Mouse (Mus musculus) neural tube, embryonic 15.5 days (tissue): ENCODE results near the gene Fes. TPM values are rescaled to one million over a fixed set of nuclear protein-coding genes. Genes with fewer than 3 reads are reported as not detected.

ENCODE experiments used
- ATAC-seq: fragments of 200-750 bp; cut with Nextera tagmentation; 2 replicates; pipeline ENCODE4 v1.8.0; 2017; ENCODE audit warnings: mild to moderate bottlenecking, moderate TSS enrichment, moderate library complexity; ENCODE audit not compliant: low FRiP score
- H3K27ac ChIP-seq: fragments of 300-500 bp; sonication (generic); replicated peaks from 2 replicates; pipeline ENCODE4 v1.5.1; 2015; ENCODE audit warnings: mild to moderate bottlenecking, inconsistent platforms
- H3K27me3 ChIP-seq: fragments of 300-500 bp; sonication (generic); replicated peaks from 2 replicates; pipeline ENCODE4 v1.6.1; 2015; ENCODE audit warnings: inconsistent platforms
- H3K36me3 ChIP-seq: fragments of 300-500 bp; sonication (generic); 2 replicates; pipeline ENCODE4 v1.6.1; 2015; ENCODE audit warnings: inconsistent platforms
- H3K4me1 ChIP-seq: fragments of 300-500 bp; sonication (generic); 2 replicates; pipeline ENCODE4 v1.6.1; 2015; ENCODE audit warnings: inconsistent platforms
- H3K4me2 ChIP-seq: fragments of 300-500 bp; sonication (generic); 2 replicates; pipeline ENCODE4 v1.6.1; 2015; ENCODE audit warnings: inconsistent platforms, mild to moderate bottlenecking, moderate library complexity
- H3K4me3 ChIP-seq: fragments of 300-500 bp; sonication (generic); replicated peaks from 2 replicates; pipeline ENCODE4 v1.5.1; 2015; ENCODE audit warnings: mild to moderate bottlenecking, inconsistent platforms
- H3K9ac ChIP-seq: fragments of 300-500 bp; sonication (generic); replicated peaks from 2 replicates; pipeline ENCODE4 v1.6.1; 2015; ENCODE audit warnings: mild to moderate bottlenecking, inconsistent platforms
- H3K9me3 ChIP-seq: fragments of 300-500 bp; sonication (generic); replicated peaks from 2 replicates; pipeline ENCODE4 v1.6.1; 2016; ENCODE audit warnings: inconsistent platforms
- WGBS: fragments of 180-500 bp; shearing (Covaris S2); methylation state at CpG from one replicate; pipeline ENCODE4 v1.1.7; 2015; ENCODE audit warnings: mixed read lengths; 5-methylcytosine and 5-hydroxymethylcytosine counted together
- polyA plus RNA-seq: library from polyadenylated mRNA; unstranded; fragments of >200 nt; fragmentation: Nextera tagmentation; extraction: Ambion mirVana; gene quantifications from 2 replicates; pipeline ENCODE4 v1.2.1, GENCODE M21; 2015

The Fes gene
- polyA plus RNA-seq, 1 experiment from 2014 or later: 4.5 TPM

DNA sequence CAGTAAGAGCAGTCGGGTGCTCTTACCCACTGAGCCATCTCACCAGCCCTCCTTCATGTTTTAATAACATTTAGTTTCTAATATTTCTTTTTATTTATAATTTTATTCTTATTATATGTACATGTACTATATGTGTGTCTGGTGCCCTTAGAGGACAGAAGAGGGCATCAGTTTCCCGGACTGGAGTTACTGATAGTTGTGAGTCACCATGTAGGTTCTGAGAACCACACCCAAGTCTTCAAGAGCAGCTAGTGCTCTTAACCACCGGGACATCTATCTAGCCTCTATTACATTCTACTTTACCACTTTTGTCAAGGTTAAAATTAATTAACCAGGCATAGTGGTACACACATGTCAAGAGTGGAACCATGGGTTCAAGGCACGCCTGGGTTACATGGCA is 6.9 kb upstream of the Fes start:
- Histone ChIP-seq H3K4me1 (peaks cover 13% of the 10 kb centered on the region), H3K9ac (no peak overlapping the region), H3K36me3 (peaks cover 72% of the 10 kb centered on the region), H3K4me3 (no peak overlapping the region), H3K9me3 (no peaks in the 10 kb centered on the region), H3K27me3 (no peaks in the 10 kb centered on the region), H3K4me2 (no peak overlapping the region), H3K27ac (no peak overlapping the region)
- no peak for ATAC-seq
- WGBS: 98% methylated on average over 4 of the region's 4 CpGs

DNA sequence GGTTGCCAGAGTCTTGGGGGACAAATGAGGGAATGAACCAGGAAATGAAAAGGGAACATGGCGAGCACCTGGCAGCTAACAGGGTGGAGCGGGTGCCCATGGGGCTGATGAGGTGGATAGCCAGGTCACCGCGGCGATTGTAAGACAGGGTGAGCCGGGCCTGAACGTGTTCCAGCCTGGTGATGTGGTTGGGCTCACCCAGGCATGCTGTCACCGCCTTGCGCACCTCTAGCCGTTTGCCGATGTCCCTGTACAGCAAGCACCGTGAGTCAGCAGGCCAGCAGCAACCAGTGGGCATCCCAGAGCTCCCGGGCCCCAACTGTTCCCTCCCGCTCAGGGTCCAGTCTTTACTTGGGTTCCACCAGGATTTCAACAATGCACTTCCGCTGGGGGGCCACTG is 4.4 kb upstream of the Fes start:
- peaks cover 62% of the 10 kb centered on the region for H3K36me3 ChIP-seq
- no peak overlapping the region for H3K9ac ChIP-seq
- H3K27ac ChIP-seq: no peak overlapping the region
- no peaks in the 10 kb centered on the region for H3K9me3 ChIP-seq
- 95% methylated on average over 15 of the region's 15 CpGs for whole genome bisulfite sequencing
- H3K4me2 ChIP-seq: no peak overlapping the region
- H3K27me3 ChIP-seq: no peaks in the 10 kb centered on the region; the same call in 1 of the 2 replicates
- ATAC-seq: no peak
- no peak overlapping the region for H3K4me3 ChIP-seq
- peaks cover 7% of the 10 kb centered on the region for H3K4me1 ChIP-seq

DNA sequence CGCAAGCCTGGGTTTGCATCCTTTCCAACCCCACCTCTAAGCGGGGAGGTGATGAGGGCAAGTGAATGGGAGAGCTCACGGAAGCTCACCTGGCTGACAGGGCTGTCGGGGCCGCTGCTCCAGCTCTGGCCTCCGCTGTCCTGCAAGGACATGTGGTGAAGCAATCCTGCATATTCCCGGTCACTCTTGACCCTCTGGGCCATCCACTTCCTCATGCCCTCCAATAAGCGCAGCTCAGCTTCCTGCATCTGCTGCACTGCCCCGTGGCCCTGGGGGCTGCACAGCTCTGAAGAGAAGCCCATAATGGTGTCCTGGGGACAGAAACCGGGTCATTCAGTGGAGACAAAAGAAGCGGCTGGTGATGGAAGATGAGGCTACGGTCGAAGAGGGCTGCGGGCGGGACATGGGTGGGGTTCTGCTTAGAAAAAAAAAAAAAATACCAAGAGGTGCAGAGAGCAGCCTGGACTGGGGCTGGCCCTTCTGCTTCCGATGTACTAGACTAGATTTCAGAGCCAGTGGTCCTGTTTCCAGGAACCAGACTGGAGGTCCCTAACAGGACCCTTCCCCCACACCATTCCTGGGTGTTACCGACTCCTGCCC is 613 bp downstream of the Fes start:
- Histone ChIP-seq H3K4me2 (peak overlapping the region; percentile 41), H3K36me3 (peaks cover 22% of the 10 kb centered on the region), H3K9me3 (no peaks in the 10 kb centered on the region), H3K27ac (no peak overlapping the region), H3K9ac (0 out of 2 replicates have a peak overlapping the region, but pooled peaks have one; percentile 4), H3K4me1 (peaks cover 7% of the 10 kb centered on the region), H3K27me3 (peaks cover 5% of the 10 kb centered on the region; the same call in 1 of the 2 replicates), H3K4me3 (peak overlapping the region; percentile 24)
- ATAC-seq: 0 out of 2 replicates have a peak, but pooled peaks have one; percentile 10
- WGBS: 30% methylated on average over 17 of the region's 17 CpGs

DNA sequence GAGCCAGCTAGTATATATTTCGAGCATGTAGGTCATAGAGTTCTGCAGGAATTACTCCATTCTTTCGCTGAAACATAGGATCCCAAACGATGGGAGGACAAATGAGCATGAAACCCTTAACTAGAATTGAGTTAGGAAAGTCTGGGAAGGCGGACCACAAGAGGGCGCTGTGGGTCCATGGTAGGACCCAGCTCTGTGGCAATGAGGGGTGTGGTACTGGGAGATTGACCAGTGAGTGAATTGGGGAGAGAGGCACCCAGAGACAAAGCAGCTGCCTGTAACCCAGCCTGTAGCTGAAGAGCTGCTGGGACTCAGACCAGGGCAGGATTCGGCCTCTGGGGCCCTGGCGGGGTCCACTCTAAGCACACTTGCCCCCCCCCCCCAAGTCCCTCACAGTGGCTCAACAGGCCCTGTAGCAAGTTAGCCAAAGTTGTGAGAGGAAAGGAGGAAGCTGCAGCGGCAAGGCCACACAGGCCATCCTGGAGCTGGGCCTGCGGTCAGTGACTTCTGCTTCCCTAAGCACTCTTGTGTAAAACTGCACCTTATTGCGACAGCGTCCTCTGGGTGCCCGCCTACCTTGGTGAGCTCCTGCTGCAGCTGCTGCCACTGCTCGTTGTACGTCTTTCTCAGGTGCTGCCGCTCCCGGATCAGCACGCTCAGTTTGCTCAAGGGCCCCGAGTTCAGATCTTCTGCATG is 1.4 kb downstream of the Fes start:
- ATAC-seq: peak; percentile 72; the same call in 1 of the 2 replicates
- Histone ChIP-seq H3K27ac (no peak overlapping the region), H3K4me1 (peaks cover 7% of the 10 kb centered on the region), H3K4me3 (no peak overlapping the region), H3K36me3 (peaks cover 14% of the 10 kb centered on the region), H3K27me3 (peaks cover 5% of the 10 kb centered on the region; the same call in 1 of the 2 replicates), H3K9me3 (no peaks in the 10 kb centered on the region), H3K9ac (0 out of 2 replicates have a peak overlapping the region, but pooled peaks have one; percentile 4), H3K4me2 (peak overlapping the region; percentile 41)
- WGBS: 36% methylated on average over 18 of the region's 18 CpGs

DNA sequence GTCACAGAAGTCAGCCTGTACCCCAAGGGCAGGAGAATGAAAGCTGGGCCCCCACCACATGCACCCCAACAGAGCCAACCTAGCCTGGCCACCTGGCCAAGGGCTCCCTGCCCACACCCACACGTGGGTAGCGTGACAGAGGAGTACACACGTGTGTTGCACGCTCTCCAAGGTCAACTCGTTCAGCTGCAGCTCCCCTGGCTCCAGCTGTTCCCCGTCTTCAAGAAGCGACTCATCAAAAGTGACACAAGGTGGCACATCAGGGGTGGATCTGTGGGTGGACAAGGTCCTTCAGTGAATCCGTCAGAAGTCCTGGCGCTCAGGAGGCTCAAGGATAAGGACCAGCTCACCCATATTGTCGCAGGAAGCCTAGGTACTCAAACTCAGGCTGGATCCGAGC is 4.8 kb downstream of the Fes start:
- no peaks in the 10 kb centered on the region for H3K36me3 ChIP-seq
- no peak overlapping the region for H3K27ac ChIP-seq
- WGBS: 77% methylated on average over 11 of the region's 11 CpGs
- H3K4me1 ChIP-seq: peaks cover 5% of the 10 kb centered on the region
- H3K4me2 ChIP-seq: no peak overlapping the region
- no peak overlapping the region for H3K9ac ChIP-seq
- ATAC-seq: no peak
- H3K9me3 ChIP-seq: no peaks in the 10 kb centered on the region
- H3K4me3 ChIP-seq: no peak overlapping the region
- peaks cover 5% of the 10 kb centered on the region; the same call in 1 of the 2 replicates for H3K27me3 ChIP-seq

DNA sequence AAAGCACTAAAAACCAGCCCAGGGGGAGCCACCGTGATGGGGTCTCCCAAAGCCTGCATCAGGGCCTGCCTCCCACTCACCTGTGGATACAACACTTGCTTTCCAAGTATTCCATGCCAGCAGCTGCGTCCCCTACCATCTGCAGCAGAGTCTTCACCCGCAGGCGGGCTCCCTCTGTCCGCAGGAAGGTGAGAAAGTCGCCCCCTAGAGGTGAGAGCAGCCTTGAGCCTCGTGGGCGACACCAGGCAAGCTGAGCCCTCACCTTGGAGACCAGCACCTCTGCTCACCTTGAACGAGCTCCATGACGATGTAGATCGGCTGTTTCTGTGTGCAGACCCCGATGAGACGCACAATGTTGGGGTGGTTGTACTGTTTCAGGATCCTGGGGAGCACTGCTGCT is 8.2 kb downstream of the Fes start:
- WGBS: 62% methylated on average over 13 of the region's 13 CpGs
- ATAC-seq: no peak

DNA sequence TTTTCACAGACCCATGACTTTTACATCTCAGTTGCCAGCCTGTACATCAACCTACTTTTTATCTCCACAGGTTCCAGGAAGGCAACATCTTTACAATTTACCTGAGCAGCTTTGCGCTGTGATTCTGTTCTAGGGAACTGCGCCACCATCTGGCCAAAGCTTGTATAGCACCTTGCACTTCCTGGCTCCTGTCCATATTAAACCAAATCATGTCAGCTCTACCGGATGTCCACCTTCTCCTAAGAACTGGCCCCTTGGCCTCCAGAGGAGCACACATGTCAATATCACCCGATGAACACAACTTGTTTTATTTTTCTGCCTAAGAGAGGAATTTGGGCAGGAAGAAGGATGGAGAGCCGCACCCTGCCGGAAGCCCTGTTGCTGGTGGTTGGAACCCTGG is 10.3 kb downstream of the Fes start:
- peaks cover 5% of the 10 kb centered on the region; the same call in 1 of the 2 replicates for H3K4me1 ChIP-seq
- H3K9me3 ChIP-seq: no peaks in the 10 kb centered on the region
- WGBS: 37% methylated on average over 6 of the region's 6 CpGs
- H3K36me3 ChIP-seq: no peaks in the 10 kb centered on the region
- H3K9ac ChIP-seq: no peak overlapping the region
- no peak overlapping the region for H3K4me2 ChIP-seq
- H3K4me3 ChIP-seq: no peak overlapping the region
- no peak overlapping the region for H3K27ac ChIP-seq
- H3K27me3 ChIP-seq: no peaks in the 10 kb centered on the region
- no peak for ATAC-seq

More for the DNA sequence above, 8.2 kb downstream of the Fes start:
- H3K4me2 ChIP-seq: no peak overlapping the region
- no peaks in the 10 kb centered on the region for H3K36me3 ChIP-seq
- no peak overlapping the region for H3K27ac ChIP-seq
- no peaks in the 10 kb centered on the region for H3K9me3 ChIP-seq
- H3K4me3 ChIP-seq: no peak overlapping the region
- H3K4me1 ChIP-seq: peaks cover 5% of the 10 kb centered on the region; the same call in 1 of the 2 replicates
- no peak overlapping the region for H3K9ac ChIP-seq
- H3K27me3 ChIP-seq: no peaks in the 10 kb centered on the region

DNA sequence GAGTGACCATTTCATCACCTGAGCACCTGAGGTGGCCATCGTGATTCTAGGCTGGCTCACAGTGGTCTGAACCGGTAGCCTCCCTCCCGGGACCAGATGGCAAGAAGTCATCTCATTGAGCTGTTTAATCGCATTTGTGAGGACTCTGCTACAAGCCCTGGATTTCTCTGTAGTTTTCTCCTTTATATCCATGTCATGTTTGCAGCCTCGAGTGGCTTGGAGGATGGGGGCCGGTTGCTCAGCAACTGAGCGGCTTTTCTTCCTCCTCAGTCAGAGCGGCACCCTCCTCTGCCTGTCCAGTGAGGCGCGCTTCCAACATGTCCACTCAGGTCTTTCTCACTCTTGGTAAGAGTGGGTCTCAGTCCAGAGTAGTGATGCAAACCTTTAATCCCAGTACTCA is 11.6 kb downstream of the Fes start:
- 55% methylated on average over 10 of the region's 10 CpGs for WGBS
- H3K36me3 ChIP-seq: no peaks in the 10 kb centered on the region
- ATAC-seq: no peak
- H3K27ac ChIP-seq: no peak overlapping the region
- H3K4me2 ChIP-seq: no peak overlapping the region
- H3K4me1 ChIP-seq: peaks cover 9% of the 10 kb centered on the region
- no peaks in the 10 kb centered on the region for H3K27me3 ChIP-seq
- H3K9ac ChIP-seq: no peak overlapping the region
- no peak overlapping the region for H3K4me3 ChIP-seq
- no peaks in the 10 kb centered on the region for H3K9me3 ChIP-seq

DNA sequence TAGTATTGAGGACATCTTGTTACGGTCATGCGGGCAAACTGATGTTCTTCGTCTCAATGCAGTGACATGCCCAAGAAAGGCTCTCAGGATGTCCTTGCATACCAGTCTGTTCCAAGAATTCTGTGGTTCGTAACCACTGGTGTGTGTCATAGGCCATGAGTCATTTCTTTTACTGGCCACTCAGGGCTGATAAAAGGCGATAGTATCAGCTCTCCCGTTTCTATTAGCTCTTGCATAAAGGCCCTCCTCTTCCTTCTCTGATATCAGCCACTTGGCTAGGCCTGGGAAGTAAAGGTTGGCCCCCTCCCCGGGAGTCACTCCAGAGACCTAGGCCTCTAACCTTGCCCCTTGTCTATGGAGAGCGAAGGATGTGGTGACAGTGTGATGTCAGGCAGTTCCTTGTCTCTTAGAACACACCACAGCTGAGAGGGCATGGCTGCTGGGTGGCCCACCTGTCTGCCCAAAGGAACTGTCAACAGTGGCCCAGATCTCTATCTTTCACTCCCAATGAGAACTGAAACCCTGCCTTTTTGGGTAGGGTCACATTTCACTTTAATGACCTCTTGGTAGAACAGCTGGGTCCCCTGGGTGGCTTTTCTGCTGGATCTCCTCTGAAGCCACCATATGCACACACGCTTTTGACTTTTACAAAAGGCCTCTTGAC is 12.2 kb downstream of the Fes start:
- Histone ChIP-seq H3K4me3 (no peak overlapping the region), H3K4me1 (peaks cover 9% of the 10 kb centered on the region), H3K36me3 (no peaks in the 10 kb centered on the region), H3K4me2 (no peak overlapping the region), H3K27me3 (no peaks in the 10 kb centered on the region), H3K27ac (no peak overlapping the region), H3K9ac (no peak overlapping the region), H3K9me3 (no peaks in the 10 kb centered on the region)
- ATAC-seq: no peak
- 80% methylated on average over 9 of the region's 9 CpGs for WGBS

DNA sequence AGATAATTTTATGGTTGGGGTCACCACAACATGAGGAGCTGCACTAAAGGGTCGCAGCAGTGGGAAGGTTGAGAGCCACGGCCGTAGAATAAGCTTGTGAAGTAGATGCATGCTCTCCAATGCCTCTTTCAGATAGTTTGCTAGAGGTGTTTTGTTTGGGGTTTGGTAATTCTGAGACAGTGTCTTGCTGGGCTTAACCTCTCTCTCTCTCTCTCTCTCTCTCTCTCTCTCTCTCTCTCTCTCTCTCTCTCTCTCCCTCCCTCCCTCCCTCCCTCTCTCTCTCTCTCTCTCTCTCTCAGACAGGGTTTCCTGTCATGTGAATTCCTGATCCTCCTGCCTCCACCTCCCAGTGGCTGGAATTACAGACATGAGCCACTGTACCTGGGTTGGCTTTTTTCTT is 13.0 kb downstream of the Fes start:
- ATAC-seq: no peak
- Histone ChIP-seq H3K27ac (no peak overlapping the region), H3K4me3 (no peak overlapping the region), H3K27me3 (no peaks in the 10 kb centered on the region), H3K4me1 (peaks cover 17% of the 10 kb centered on the region), H3K9ac (no peak overlapping the region), H3K4me2 (no peak overlapping the region), H3K36me3 (no peaks in the 10 kb centered on the region), H3K9me3 (no peaks in the 10 kb centered on the region)
- 87% methylated on average over 3 of the region's 3 CpGs for WGBS

DNA sequence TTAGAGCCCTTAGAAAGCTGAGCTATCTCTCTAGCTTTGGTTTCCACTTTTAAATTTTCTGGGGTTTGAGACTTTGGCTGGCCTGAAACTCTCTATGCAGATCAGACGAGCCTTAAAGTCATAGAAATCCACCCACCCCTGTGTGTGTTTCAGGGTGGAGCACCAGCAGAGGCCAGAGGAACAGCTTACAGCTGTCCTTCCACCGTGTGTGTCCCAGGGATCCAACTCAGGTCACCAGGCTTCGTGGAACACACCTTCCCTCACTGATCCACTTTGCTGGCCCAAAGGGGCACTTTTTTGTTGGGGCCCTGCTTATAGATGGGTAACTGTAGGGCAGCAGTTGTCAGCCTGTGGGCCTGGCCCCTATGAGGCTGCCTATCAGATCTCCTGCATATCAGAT is 13.5 kb downstream of the Fes start:
- Histone ChIP-seq H3K9me3 (no peaks in the 10 kb centered on the region), H3K27me3 (no peaks in the 10 kb centered on the region), H3K4me2 (no peak overlapping the region), H3K4me3 (no peak overlapping the region), H3K9ac (no peak overlapping the region), H3K36me3 (no peaks in the 10 kb centered on the region), H3K27ac (0 out of 2 replicates have a peak overlapping the region, but pooled peaks have one; percentile 6), H3K4me1 (peaks cover 21% of the 10 kb centered on the region)
- WGBS: 65% methylated on average over 3 of the region's 3 CpGs
- no peak for ATAC-seq

DNA sequence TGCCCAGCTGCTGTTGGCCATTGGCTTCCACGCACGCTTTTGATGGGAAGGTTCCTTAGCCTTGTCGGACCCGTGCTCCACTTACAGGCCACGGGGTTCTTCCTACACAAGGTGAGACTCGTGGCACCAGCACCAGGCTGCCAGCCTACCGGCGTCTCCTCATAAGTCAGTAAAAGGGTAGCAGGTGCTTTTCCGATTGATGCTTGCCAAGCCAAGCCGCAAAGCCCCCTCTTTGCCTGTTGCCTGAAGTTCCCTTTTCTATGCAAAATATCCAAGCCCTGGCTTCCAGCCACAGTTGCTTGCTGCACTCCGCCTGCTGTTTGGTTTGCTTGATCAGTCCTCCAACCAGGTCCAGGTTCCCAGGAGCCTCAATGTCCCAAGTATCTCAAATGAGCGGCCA is 13.9 kb downstream of the Fes start:
- no peak overlapping the region for H3K4me3 ChIP-seq
- WGBS: 72% methylated on average over 12 of the region's 12 CpGs
- H3K4me2 ChIP-seq: no peak overlapping the region
- H3K9ac ChIP-seq: no peak overlapping the region
- no peaks in the 10 kb centered on the region for H3K9me3 ChIP-seq
- no peaks in the 10 kb centered on the region for H3K36me3 ChIP-seq
- H3K27me3 ChIP-seq: no peaks in the 10 kb centered on the region
- H3K27ac ChIP-seq: 0 out of 2 replicates have a peak overlapping the region, but pooled peaks have one; percentile 6
- peaks cover 26% of the 10 kb centered on the region for H3K4me1 ChIP-seq
- ATAC-seq: no peak
